Mouse (Mus musculus) liver, postnatal 0 days (tissue): ENCODE data around the gene Rhof. TPM values are rescaled to one million over a fixed set of nuclear protein-coding genes. Genes with fewer than 3 reads are reported as not detected.

Source experiments
- ATAC-seq: fragments of 200-750 bp; cut with Nextera tagmentation; 2 replicates; pipeline ENCODE4 v1.8.0; 2017; ENCODE audit warnings: mild to moderate bottlenecking, moderate library complexity
- DNase-seq: peaks from one replicate; pipeline ENCODE4 v3.0.0-alpha.2; 2016
- H3K27ac ChIP-seq: fragments of 300-500 bp; sonication (generic); 2 replicates; pipeline ENCODE4 v1.5.1; 2014; ENCODE audit warnings: antibody characterized with exemption, moderate library complexity, mild to moderate bottlenecking, low read depth
- H3K27me3 ChIP-seq: fragments of 300-500 bp; sonication (generic); 2 replicates; pipeline ENCODE4 v1.6.1; 2014; ENCODE audit warnings: low read length, control low read depth, mixed read lengths; ENCODE audit not compliant: insufficient read depth
- H3K36me3 ChIP-seq: fragments of 300-500 bp; sonication (generic); replicated peaks from 2 replicates; pipeline ENCODE4 v1.6.1; 2014; ENCODE audit warnings: mild to moderate bottlenecking, control low read depth, low read length, moderate library complexity, mixed read lengths; ENCODE audit not compliant: insufficient read depth
- H3K4me1 ChIP-seq: fragments of 300-500 bp; sonication (generic); 2 replicates; pipeline ENCODE4 v1.6.1; 2014; ENCODE audit warnings: antibody characterized with exemption, mild to moderate bottlenecking, control low read depth; ENCODE audit not compliant: insufficient read depth
- H3K4me2 ChIP-seq: fragments of 300-500 bp; sonication (generic); 2 replicates; pipeline ENCODE4 v1.6.1; 2014; ENCODE audit warnings: low read depth, mild to moderate bottlenecking, low read length, moderate library complexity, mixed read lengths
- H3K4me3 ChIP-seq: fragments of 300-500 bp; sonication (generic); 2 replicates; pipeline ENCODE4 v1.5.1; 2014; ENCODE audit warnings: low read depth, low read length
- H3K9ac ChIP-seq: fragments of 300-500 bp; sonication (generic); replicated peaks from 2 replicates; pipeline ENCODE4 v1.6.1; 2014; ENCODE audit warnings: mild to moderate bottlenecking, moderate library complexity
- H3K9me3 ChIP-seq: fragments of 300-500 bp; sonication (generic); 2 replicates; pipeline ENCODE4 v1.6.1; 2016; ENCODE audit warnings: mild to moderate bottlenecking, control low read depth, low read length, mixed read lengths
- CTCF ChIP-seq: sonication (generic); IDR thresholded peaks from 2 replicates; pipeline ENCODE4 v1.5.1; 2016; ENCODE audit warnings: antibody characterized with exemption, low read depth
- EP300 ChIP-seq: IDR thresholded peaks from 2 replicates; pipeline ENCODE4 v1.6.1; 2016; ENCODE audit warnings: antibody characterized with exemption, low read depth, mild to moderate bottlenecking
- WGBS: fragments of 180-500 bp; shearing (Covaris S2); extraction: QIAGEN DNeasy Blood & Tissue Kit; methylation state at CpG from one replicate; pipeline ENCODE4 v1.1.7; 2014; ENCODE audit not compliant: insufficient replicate concordance; 5-methylcytosine and 5-hydroxymethylcytosine counted together
- polyA plus RNA-seq: library from polyadenylated mRNA; unstranded; fragments of >200 nt; fragmentation: Nextera tagmentation; extraction: Ambion mirVana; gene quantifications from 2 replicates; pipeline ENCODE4 v1.2.1, GENCODE M21; 2015

Rhof gene
- polyA plus RNA-seq, 1 experiment from 2014 or later, result 2.1 TPM

- Histone ChIP-seq H3K4me2 (no peak overlapping the region), H3K9ac (no peak overlapping the region), H3K27me3 (no peaks in the 10 kb centered on the region), H3K9me3 (no peaks in the 10 kb centered on the region), H3K4me3 (no peak overlapping the region), H3K27ac (no peak overlapping the region), H3K36me3 (no peaks in the 10 kb centered on the region), H3K4me1 (peaks cover 27% of the 10 kb centered on the region)
- 58% methylated on average over 6 of the region's 6 CpGs for WGBS
- ATAC-seq (no peak), DNase-seq (no peak)
- TF ChIP-seq CTCF (no peak), EP300 (no peak)
These were observed 5.5 kb downstream of the Rhof start for GRCm38 (mm10) chr5:123127031-123127430.

DNA sequence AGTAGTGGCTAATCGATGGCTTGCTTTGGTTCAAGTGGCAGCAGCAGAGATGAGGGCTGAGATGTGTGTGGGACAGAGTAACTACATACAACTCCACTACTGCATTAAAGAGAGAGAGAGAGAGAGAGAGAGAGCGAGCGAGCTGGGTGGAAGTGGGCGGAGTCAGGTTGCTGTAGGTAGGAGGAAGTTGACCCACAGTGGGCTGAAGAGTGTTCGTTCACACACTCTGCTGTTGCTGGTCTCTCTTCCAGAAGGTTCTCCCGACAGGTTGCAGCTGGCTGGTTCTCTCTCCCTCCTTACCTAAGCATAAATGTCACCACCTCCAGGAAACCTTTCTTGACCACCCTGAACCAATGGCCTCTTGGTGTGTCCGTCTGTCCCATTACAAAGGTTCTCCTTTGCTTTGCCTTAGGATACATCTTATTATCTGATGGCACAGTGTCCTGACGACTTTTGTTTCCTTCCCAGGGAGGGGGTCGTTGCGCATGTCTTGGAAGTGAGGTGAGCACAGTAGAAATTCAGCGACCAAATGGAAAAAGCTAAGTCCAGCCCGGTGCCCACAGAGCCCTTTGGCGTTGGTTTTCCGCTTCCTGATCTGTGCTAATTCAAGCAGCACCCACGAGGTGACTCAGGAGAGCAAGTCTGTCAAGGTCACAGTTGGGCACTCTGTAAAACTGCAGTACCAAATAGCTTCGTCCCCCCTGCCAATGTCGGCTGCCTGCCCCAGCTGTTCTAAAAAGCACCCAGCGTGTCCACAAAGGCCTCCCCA lies 6.7 kb downstream of the Rhof start:
- peak overlapping the region; percentile 13; the same call in 1 of the 2 replicates for H3K4me3 ChIP-seq
- no peaks in the 10 kb centered on the region for H3K36me3 ChIP-seq
- DNase-seq (peak; percentile 65), ATAC-seq (peak; percentile 42; the same call in 1 of the 2 replicates)
- peak overlapping the region; percentile 60 for H3K4me2 ChIP-seq
- H3K4me1 ChIP-seq, result peaks cover 22% of the 10 kb centered on the region
- peak overlapping the region; percentile 74 for H3K27ac ChIP-seq
- no peaks in the 10 kb centered on the region for H3K9me3 ChIP-seq
- H3K9ac ChIP-seq, result no peak overlapping the region; the same call in 1 of the 2 replicates
- 37% methylated on average over 18 of the region's 18 CpGs for WGBS
- TF ChIP-seq CTCF (no peak), EP300 (no peak)
- no peaks in the 10 kb centered on the region for H3K27me3 ChIP-seq

- no peaks in the 10 kb centered on the region for H3K9me3 ChIP-seq
- H3K4me3 ChIP-seq, result no peak overlapping the region
- peak overlapping the region; percentile 60 for H3K4me2 ChIP-seq
- no peak for TF ChIP-seq EP300
- no peak for TF ChIP-seq CTCF
- no peaks in the 10 kb centered on the region for H3K27me3 ChIP-seq
- DNase-seq (no peak), ATAC-seq (no peak)
- no peaks in the 10 kb centered on the region for H3K36me3 ChIP-seq
- no peak overlapping the region for H3K27ac ChIP-seq
- H3K4me1 ChIP-seq, result peaks cover 22% of the 10 kb centered on the region
- no peak overlapping the region; the same call in 1 of the 2 replicates for H3K9ac ChIP-seq
- WGBS, result 70% methylated on average over 6 of the region's 6 CpGs
These were observed 7.4 kb downstream of the Rhof start for GRCm38 (mm10) chr5:123125105-123125504.

- 95% methylated on average over 4 of the region's 4 CpGs for WGBS
- Histone ChIP-seq H3K36me3 (no peaks in the 10 kb centered on the region), H3K9me3 (no peaks in the 10 kb centered on the region), H3K27ac (no peak overlapping the region), H3K4me3 (no peak overlapping the region), H3K9ac (no peak overlapping the region), H3K27me3 (no peaks in the 10 kb centered on the region), H3K4me2 (no peak overlapping the region), H3K4me1 (peaks cover 16% of the 10 kb centered on the region)
- ATAC-seq (no peak), DNase-seq (peak; percentile 48)
- TF ChIP-seq CTCF, result peak; percentile 68
- TF ChIP-seq EP300, result no peak
These were observed 10.3 kb downstream of the Rhof start for GRCm38 (mm10) chr5:123122181-123122580.

DNA sequence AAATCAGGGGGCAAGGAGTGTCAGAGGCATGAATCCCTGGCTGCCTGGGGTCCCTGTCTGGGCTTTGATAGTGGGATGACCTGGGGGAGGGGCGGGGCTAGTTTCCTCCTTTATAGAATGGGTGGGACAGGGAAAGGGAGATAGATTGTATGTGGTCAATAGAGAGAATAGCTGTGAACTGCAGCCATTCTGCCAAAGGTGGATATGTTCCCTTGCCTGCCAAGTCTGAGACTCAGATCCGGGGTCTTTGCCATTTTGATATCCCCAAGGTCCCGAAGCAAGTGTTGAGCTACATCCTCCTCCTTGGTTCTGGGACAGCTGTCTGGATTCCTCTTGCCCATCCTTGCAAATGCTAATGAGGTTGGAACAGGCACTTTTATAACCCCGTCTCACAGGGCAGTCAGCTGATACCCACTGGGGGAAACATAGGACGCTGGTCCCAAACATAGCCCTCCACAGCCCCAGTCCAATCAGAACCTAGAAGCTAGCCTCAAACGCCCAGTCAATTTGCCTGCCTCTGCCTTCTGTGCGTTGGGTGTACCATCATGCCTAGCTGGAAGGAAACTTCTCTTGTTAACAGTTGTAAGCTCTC lies 11.8 kb downstream of the Rhof start:
- Histone ChIP-seq H3K27me3 (no peaks in the 10 kb centered on the region), H3K27ac (no peak overlapping the region), H3K4me2 (no peak overlapping the region), H3K9me3 (no peaks in the 10 kb centered on the region), H3K4me1 (peaks cover 10% of the 10 kb centered on the region), H3K9ac (no peak overlapping the region), H3K4me3 (no peak overlapping the region), H3K36me3 (0 out of 2 replicates have a peak, but pooled peaks cover 5% of the 10 kb centered on the region)
- WGBS, result 85% methylated on average over 7 of the region's 7 CpGs
- no peak for DNase-seq
- TF ChIP-seq EP300 (no peak), CTCF (no peak)
- no peak for ATAC-seq

DNA sequence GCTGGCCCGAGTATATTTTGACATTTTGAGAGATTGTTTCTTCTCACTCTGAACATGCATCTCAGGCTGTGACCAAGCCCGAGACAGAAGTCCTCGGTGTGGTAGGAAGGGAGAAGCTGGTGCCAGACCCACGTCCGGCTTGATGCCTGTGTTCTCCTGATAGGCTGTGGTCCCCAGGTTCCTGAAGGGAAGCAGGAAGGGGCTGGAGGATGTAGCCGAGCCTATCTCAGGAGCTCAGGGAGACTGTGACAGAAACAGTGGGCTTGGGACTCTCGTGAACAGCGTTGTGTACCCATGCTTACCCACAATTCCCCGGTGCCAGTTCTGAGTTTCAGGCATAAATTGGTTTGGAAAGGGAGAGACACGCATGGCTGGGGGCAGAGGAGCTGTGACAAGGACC lies 13.7 kb downstream of the Rhof start:
- no peaks in the 10 kb centered on the region for H3K9me3 ChIP-seq
- H3K4me1 ChIP-seq, result peaks cover 3% of the 10 kb centered on the region; the same call in 1 of the 2 replicates
- no peak overlapping the region for H3K4me2 ChIP-seq
- no peak for DNase-seq
- TF ChIP-seq CTCF (no peak), EP300 (peak; percentile 40; the same call in 1 of the 2 replicates)
- H3K4me3 ChIP-seq, result no peak overlapping the region
- WGBS, result 43% methylated on average over 10 of the region's 10 CpGs
- ATAC-seq, result peak; percentile 44; the same call in 1 of the 2 replicates
- H3K27ac ChIP-seq, result no peak overlapping the region
- H3K36me3 ChIP-seq, result 0 out of 2 replicates have a peak, but pooled peaks cover 7% of the 10 kb centered on the region
- no peaks in the 10 kb centered on the region for H3K27me3 ChIP-seq
- H3K9ac ChIP-seq, result no peak overlapping the region
